Mouse (Mus musculus): ENCODE data around the gene 2010111I01Rik. TPM values are rescaled to one million over a fixed set of nuclear protein-coding genes. Genes with fewer than 3 reads are reported as not detected.
"Not testable (repeated sequence)": the region's sequence is repeated elsewhere in the genome, so short reads cannot be mapped to it uniquely, and the experiment has no call there.

2010111I01Rik gene
- polyA plus RNA-seq, 1 experiment: 63.6 TPM

DNA sequence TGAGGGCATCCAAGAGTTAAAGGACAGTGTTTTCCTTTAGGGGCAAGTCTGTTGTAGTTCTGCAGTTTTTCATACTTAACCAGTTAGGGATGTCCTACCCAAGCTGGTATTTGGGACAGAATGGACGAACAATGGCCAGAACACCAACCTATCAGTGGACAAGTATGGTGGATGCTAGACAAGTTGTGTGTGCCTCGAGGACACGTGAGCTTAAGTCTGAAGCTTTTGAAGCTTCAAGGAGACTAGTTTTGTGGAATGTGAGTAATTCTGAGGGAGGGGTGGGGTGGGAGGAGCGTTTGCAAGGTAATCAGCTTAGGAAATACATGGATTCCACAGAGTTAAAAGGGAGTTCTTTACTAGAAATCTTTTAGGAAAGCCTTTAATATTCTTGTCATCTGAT is 115.5 kb downstream of the 2010111I01Rik start:
- Histone ChIP-seq H3K36me3 (ENCODE audit: control insufficient read depth, insufficient read depth, low read length, poor library complexity, severe bottlenecking) (no peaks in the 10 kb centered on the region), H3K27ac (ENCODE audit: insufficient read depth, low read length) (no peak overlapping the region), H3K4me3 (ENCODE audit: low read depth, low read length) (no peak overlapping the region), H3K9me3 (replicated peaks; ENCODE audit: control insufficient read depth, insufficient read depth, low read length, poor library complexity, severe bottlenecking) (no peaks in the 10 kb centered on the region), H3K27me3 (ENCODE audit: control insufficient read depth, insufficient read depth, low read length, poor library complexity, severe bottlenecking) (no peaks in the 10 kb centered on the region), H3K9ac (ENCODE audit: low read depth, poor library complexity, severe bottlenecking) (no peak overlapping the region), H3K4me1 (ENCODE audit: control insufficient read depth, insufficient read depth, low read length) (peaks cover 3% of the 10 kb centered on the region)
- TF ChIP-seq CTCF (IDR thresholded peaks at IDR 0.05; ENCODE audit: low read depth, low read length) (no peak), POLR2A (IDR thresholded peaks at IDR 0.05; ENCODE audit: insufficient read depth, low read length) (no peak), EP300 (IDR thresholded peaks at IDR 0.05; ENCODE audit: insufficient read depth, low read depth, low read length) (no peak)

DNA sequence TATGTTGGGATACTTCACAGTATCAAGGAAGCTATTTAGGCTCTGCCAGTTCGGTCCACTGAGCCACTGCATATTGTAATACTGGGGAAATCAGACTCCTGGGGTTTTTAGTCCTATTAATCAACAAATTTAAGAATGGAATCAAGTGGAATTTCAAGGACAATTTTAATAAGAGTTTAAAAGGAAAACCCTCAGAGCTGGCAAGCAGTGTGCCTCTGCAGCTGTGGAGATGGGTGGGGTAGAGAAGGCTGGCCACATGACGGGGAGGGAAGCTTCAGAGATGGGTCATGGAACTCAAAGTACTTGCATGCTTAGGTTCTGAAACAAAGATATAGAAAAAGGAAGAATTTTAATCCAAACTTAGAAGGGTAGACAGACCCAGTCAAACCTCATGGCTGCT is 116.1 kb downstream of the 2010111I01Rik start:
- Histone ChIP-seq H3K4me3 (ENCODE audit: low read depth, low read length) (no peak overlapping the region), H3K36me3 (ENCODE audit: control insufficient read depth, insufficient read depth, low read length, poor library complexity, severe bottlenecking) (no peaks in the 10 kb centered on the region), H3K9me3 (replicated peaks; ENCODE audit: control insufficient read depth, insufficient read depth, low read length, poor library complexity, severe bottlenecking) (no peaks in the 10 kb centered on the region), H3K27ac (ENCODE audit: insufficient read depth, low read length) (no peak overlapping the region), H3K4me1 (ENCODE audit: control insufficient read depth, insufficient read depth, low read length) (peaks cover 3% of the 10 kb centered on the region), H3K9ac (ENCODE audit: low read depth, poor library complexity, severe bottlenecking) (no peak overlapping the region), H3K27me3 (ENCODE audit: control insufficient read depth, insufficient read depth, low read length, poor library complexity, severe bottlenecking) (no peaks in the 10 kb centered on the region)
- TF ChIP-seq CTCF (IDR thresholded peaks at IDR 0.05; ENCODE audit: low read depth, low read length) (no peak), EP300 (IDR thresholded peaks at IDR 0.05; ENCODE audit: insufficient read depth, low read depth, low read length) (no peak), POLR2A (IDR thresholded peaks at IDR 0.05; ENCODE audit: insufficient read depth, low read length) (no peak)

DNA sequence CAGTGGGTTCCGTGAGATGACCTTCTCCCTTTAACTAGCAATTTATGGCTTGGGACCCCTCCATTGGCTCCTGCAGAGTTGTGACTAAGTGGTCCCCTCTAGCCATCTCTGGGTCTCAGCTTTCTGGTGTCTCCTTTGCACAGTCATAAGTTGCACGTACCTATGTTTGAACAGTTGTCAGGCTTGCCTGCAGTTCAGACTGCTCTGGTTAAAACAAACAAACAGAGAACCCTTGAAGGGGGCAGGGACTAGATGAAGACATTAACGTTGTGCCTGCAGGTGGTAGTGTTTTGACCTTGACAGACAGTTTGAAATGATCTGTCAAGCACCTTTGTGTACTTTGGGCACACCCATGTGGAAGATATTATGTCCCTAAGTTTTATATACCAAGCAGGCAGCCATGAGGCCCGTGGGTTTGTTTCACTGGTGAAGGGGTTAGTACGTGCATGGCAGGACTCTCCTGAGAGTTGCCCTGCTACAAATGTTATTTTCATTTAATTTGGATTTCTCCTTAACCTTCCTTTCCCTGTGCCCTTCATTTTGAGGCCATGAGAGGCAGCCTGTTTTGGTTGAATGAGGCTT is 118.0 kb downstream of the 2010111I01Rik start:
- Histone ChIP-seq H3K36me3 (ENCODE audit: control insufficient read depth, insufficient read depth, low read length, poor library complexity, severe bottlenecking) (no peaks in the 10 kb centered on the region), H3K27me3 (ENCODE audit: control insufficient read depth, insufficient read depth, low read length, poor library complexity, severe bottlenecking) (no peaks in the 10 kb centered on the region), H3K4me3 (ENCODE audit: low read depth, low read length) (no peak overlapping the region), H3K4me1 (ENCODE audit: control insufficient read depth, insufficient read depth, low read length) (peaks cover 3% of the 10 kb centered on the region), H3K9me3 (replicated peaks; ENCODE audit: control insufficient read depth, insufficient read depth, low read length, poor library complexity, severe bottlenecking) (no peaks in the 10 kb centered on the region), H3K9ac (ENCODE audit: low read depth, poor library complexity, severe bottlenecking) (no peak overlapping the region), H3K27ac (ENCODE audit: insufficient read depth, low read length) (no peak overlapping the region)
- TF ChIP-seq CTCF (IDR thresholded peaks at IDR 0.05; ENCODE audit: low read depth, low read length): no peak
- TF ChIP-seq EP300 (IDR thresholded peaks at IDR 0.05; ENCODE audit: insufficient read depth, low read depth, low read length): no peak
- no peak for TF ChIP-seq POLR2A (IDR thresholded peaks at IDR 0.05; ENCODE audit: insufficient read depth, low read length)

DNA sequence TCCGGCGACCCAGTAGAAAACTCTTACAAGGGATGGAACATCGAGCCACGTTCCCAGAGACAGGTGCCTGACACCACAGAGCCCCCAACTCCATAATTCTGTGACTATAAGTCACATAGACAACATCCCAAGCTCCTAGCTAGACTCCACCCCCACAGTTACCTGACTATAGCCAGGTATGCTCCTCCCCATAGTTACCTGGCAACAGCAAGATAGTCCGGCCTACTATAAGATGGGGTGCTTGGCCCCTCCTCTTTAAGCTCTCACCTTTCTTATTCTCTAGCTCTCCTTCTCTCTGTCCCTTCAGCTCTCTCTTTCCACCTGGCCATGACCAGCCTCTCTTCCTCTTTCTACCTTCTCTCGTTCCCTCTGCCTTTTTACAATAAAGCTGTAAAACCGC is 118.4 kb downstream of the 2010111I01Rik start:
- not testable (repeated sequence) for H3K4me3 ChIP-seq (ENCODE audit: low read depth, low read length)

DNA sequence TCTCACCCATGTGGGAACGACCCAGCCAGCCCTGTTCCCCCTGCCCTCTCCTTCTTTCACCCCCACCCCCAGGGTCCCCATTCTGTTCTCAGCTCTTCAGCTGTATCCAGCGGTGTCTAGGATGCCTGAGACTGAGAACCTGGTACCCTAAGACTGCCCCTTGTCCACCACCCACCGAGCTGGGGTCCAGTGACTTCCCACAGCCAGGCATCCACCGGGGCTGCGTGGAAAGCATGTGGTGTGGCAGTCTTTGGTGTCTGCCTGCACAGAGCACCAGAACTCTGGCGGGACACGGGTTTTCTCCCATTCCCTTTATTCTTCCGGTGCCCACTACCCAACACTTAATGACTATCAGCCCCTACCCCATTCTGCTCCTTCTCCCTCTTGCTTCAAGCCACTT is 119.0 kb downstream of the 2010111I01Rik start:
- no peaks in the 10 kb centered on the region for H3K36me3 ChIP-seq (ENCODE audit: control insufficient read depth, insufficient read depth, low read length, poor library complexity, severe bottlenecking)
- no peak for TF ChIP-seq CTCF (IDR thresholded peaks at IDR 0.05; ENCODE audit: low read depth, low read length)
- no peak for TF ChIP-seq EP300 (IDR thresholded peaks at IDR 0.05; ENCODE audit: insufficient read depth, low read depth, low read length)
- TF ChIP-seq POLR2A (IDR thresholded peaks at IDR 0.05; ENCODE audit: insufficient read depth, low read length): no peak
- no peak overlapping the region for H3K27ac ChIP-seq (ENCODE audit: insufficient read depth, low read length)
- no peak overlapping the region for H3K9ac ChIP-seq (ENCODE audit: low read depth, poor library complexity, severe bottlenecking)
- H3K4me1 ChIP-seq (ENCODE audit: control insufficient read depth, insufficient read depth, low read length): peaks cover 3% of the 10 kb centered on the region
- H3K4me3 ChIP-seq (ENCODE audit: low read depth, low read length): no peak overlapping the region
- H3K9me3 ChIP-seq (replicated peaks; ENCODE audit: control insufficient read depth, insufficient read depth, low read length, poor library complexity, severe bottlenecking): no peaks in the 10 kb centered on the region
- H3K27me3 ChIP-seq (ENCODE audit: control insufficient read depth, insufficient read depth, low read length, poor library complexity, severe bottlenecking): no peaks in the 10 kb centered on the region

More for the DNA sequence above, 118.4 kb downstream of the 2010111I01Rik start:
- H3K27me3 ChIP-seq (ENCODE audit: control insufficient read depth, insufficient read depth, low read length, poor library complexity, severe bottlenecking); H3K9me3 ChIP-seq (replicated peaks; ENCODE audit: control insufficient read depth, insufficient read depth, low read length, poor library complexity, severe bottlenecking); H3K36me3 ChIP-seq (ENCODE audit: control insufficient read depth, insufficient read depth, low read length, poor library complexity, severe bottlenecking); H3K27ac ChIP-seq (ENCODE audit: insufficient read depth, low read length); H3K9ac ChIP-seq (ENCODE audit: low read depth, poor library complexity, severe bottlenecking); H3K4me1 ChIP-seq (ENCODE audit: control insufficient read depth, insufficient read depth, low read length): not testable (repeated sequence)

DNA sequence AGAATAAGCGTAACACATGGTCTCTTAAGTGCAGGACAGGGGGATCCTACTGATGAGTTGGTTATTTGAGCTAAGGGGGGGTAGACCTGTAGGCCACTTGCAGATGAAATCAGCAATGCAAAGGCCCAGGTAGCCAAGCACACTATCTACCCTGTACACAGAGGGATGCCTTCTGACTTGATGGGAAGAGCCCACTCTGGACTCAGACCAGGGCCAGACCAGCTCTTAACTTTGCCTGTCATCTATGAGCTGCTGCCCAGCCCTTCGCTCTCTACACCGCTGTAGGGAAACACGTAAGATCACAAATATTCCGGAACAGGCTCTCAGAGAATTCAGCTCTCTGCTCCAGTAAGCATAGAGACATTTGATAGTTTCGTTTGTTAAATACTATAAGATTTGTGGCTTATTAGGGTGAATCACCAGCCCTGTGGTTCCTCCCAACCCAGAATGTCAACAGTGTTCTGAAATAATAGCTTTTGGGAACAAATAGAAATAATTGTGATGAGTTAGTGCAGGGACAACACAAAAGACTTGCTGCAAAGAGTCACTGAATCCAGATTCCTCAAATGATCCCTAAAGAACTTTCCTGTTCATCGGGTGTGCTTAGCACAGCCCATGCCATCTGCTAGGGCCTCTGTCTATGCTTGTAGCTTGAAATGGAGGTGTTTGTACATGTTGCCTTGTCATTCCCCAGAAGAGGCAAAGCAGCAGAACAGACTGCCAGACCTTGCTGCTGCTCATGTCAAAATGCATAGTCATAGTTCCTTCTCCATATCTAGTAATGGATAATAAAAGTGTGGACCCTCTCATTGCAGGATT is 123.4 kb downstream of the 2010111I01Rik start:
- H3K4me1 ChIP-seq (ENCODE audit: control insufficient read depth, insufficient read depth, low read length): no peaks in the 10 kb centered on the region
- H3K36me3 ChIP-seq (ENCODE audit: control insufficient read depth, insufficient read depth, low read length, poor library complexity, severe bottlenecking): no peaks in the 10 kb centered on the region
- H3K27ac ChIP-seq (ENCODE audit: insufficient read depth, low read length): no peak overlapping the region
- no peaks in the 10 kb centered on the region for H3K27me3 ChIP-seq (ENCODE audit: control insufficient read depth, insufficient read depth, low read length, poor library complexity, severe bottlenecking)
- TF ChIP-seq EP300 (IDR thresholded peaks at IDR 0.05; ENCODE audit: insufficient read depth, low read depth, low read length) (no peak), CTCF (IDR thresholded peaks at IDR 0.05; ENCODE audit: low read depth, low read length) (no peak), POLR2A (IDR thresholded peaks at IDR 0.05; ENCODE audit: insufficient read depth, low read length) (no peak)
- no peaks in the 10 kb centered on the region for H3K9me3 ChIP-seq (replicated peaks; ENCODE audit: control insufficient read depth, insufficient read depth, low read length, poor library complexity, severe bottlenecking)
- no peak overlapping the region for H3K9ac ChIP-seq (ENCODE audit: low read depth, poor library complexity, severe bottlenecking)
- no peak overlapping the region for H3K4me3 ChIP-seq (ENCODE audit: low read depth, low read length)
